Mouse (Mus musculus) thymus, adult 2 months (tissue): ENCODE results near the gene Fgfr2.

ENCODE experiments used
- CTCF ChIP-seq: fragments of 200-500 bp; IDR thresholded peaks from 2 replicates; pipeline ENCODE4 v1.5.1; 2012; ENCODE audit warnings: mild to moderate bottlenecking, control low read depth, low read length, moderate library complexity, borderline replicate concordance; ENCODE audit not compliant: control insufficient read depth, poor library complexity, insufficient read depth; ENCODE audit errors: extremely low read depth
- POLR2A ChIP-seq: fragments of 200-500 bp; IDR thresholded peaks from 2 replicates; pipeline ENCODE4 v1.6.1; 2012; ENCODE audit warnings: mild to moderate bottlenecking, low read length, control low read depth, moderate library complexity; ENCODE audit not compliant: control insufficient read depth, poor library complexity, insufficient read depth; ENCODE audit errors: extremely low read depth

DNA sequence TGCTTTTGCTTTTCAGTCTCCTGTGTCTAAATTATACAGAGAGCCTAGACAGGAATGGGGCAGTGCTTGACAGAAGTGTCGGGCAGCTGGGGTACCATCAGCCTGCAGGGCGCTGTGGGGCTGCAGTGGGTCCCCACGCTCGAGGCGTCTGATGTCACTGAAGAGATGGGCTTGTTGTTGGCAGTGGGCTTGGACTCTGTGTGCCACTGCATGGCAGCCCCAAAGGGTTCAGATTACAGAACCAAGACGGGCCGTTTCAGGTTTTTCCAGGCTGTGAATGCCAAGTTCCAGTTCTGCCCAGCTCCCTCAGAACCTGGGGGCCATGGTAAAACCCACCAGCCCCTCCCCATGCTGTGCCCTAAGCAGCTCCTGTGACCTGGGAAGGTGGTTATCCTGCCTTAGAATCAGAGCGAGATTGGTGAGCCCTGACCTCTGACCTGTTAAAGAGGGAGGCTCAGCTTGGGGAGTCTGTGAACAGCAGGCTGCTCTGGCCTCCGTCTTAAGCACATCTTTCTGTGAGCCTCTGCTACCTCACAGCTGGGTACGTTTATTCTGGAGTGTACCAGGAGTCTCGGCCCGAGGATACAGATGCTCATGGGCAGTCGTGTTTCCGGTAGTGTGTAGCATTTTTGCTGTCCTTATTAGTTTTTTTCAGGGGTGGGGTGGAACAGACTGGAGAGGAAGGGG lies 465.6 kb downstream of the Fgfr2 start:
- no peak for TF ChIP-seq POLR2A
- TF ChIP-seq CTCF: no peak
